Mouse (Mus musculus) ZHBTc4 (cell line): ENCODE data around the gene Fbxw2.
"Not testable (repeated sequence)": the region's sequence is repeated elsewhere in the genome, so short reads cannot be mapped to it uniquely, and the experiment has no call there.

Experiments used
- DNase-seq: peaks from one replicate; pipeline ENCODE4 v3.0.0-alpha.2; 2011; ENCODE audit warnings: low read depth, low spot score

Fbxw2 gene

DNA sequence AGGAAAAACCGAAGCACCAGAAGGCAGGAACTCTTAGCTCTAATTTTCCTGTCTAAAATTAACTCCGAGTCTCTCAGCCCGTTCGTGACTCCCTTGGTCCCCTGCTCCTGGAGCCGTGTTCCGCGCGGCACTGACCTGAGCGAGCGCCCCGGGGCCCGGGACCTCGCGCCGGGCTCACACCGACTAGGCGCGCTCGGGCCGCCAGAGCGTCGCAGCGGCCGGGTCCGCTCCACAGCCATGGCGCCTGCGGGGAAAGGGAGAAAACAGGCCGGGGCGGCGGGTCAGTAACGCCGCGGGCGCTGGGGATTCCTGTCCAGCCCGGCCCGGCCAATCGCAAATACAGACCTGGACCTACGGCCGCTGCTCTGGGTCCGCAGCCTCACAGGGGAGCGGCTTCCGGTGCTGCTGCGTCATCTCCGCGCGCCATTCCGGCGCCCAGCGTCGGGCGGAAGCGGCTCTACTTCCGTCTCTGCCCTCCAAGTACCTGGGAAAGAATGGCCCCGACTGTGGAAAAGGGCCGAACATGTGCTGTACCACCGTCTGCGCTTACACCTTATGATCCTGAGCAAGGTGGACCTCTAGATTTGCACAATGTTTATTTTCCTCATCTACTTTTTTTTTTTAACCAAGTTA is at the start of gene Fbxw2:
Fbxw2 (minus strand) TSS at position 485 of the 633 bp plus-strand sequence.
- peak; percentile 96 for DNase-seq

DNA sequence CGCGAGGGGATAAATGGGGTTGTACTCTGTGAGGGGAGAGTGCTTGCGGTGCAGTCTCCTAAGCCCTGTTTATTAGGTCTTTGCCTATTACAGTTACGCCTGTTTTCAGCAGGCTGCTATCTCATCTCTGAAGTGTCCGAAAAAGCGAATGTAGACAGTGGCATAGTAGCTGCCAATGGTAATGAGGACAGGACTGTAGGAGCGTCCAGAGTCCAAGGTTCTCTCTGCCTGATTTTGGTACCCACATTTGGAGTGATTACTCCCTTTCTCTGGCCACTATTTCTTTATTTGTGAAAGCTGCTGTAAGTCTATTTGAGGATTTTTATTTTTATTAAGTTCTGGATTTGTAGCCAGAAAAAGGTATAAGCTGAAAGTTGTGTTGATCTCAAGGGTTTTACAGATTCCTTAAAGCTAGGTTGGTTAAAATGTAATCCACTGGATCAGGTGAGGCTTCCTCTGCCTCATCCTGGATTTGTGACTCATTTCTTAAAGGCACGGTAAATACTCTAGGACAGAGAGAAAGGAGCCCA is 48.8 kb upstream of the Fbxw2 start, which contains the start of gene Psmd5:
Psmd5 (minus strand) TSS at position 153 of the 530 bp plus-strand sequence.
- DNase-seq = no peak

DNA sequence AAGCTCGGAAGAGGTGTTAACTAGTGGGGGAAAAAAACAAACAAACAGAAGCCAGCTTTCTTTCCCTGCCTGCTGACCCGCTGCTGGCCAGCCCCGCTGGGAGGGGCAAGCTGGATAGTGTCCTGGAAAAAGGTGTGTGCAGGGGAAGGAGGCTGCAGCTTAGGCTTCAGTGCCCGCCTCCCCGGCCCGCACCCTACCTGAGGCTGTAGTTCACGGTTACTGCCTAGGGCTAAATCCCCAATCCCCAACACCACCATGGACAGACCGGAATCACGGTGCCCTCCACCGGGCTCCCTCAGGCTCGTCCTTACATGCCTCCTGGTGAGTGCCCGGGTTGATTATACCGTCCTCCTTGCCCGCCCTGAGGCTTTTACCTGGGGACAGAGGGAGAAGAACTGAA is 48.2 kb upstream of the Fbxw2 start, which contains the start of gene Cutal:
Cutal (plus strand) TSS at position 126 of the 400 bp plus-strand sequence.
- DNase-seq = peak; percentile 20

DNA sequence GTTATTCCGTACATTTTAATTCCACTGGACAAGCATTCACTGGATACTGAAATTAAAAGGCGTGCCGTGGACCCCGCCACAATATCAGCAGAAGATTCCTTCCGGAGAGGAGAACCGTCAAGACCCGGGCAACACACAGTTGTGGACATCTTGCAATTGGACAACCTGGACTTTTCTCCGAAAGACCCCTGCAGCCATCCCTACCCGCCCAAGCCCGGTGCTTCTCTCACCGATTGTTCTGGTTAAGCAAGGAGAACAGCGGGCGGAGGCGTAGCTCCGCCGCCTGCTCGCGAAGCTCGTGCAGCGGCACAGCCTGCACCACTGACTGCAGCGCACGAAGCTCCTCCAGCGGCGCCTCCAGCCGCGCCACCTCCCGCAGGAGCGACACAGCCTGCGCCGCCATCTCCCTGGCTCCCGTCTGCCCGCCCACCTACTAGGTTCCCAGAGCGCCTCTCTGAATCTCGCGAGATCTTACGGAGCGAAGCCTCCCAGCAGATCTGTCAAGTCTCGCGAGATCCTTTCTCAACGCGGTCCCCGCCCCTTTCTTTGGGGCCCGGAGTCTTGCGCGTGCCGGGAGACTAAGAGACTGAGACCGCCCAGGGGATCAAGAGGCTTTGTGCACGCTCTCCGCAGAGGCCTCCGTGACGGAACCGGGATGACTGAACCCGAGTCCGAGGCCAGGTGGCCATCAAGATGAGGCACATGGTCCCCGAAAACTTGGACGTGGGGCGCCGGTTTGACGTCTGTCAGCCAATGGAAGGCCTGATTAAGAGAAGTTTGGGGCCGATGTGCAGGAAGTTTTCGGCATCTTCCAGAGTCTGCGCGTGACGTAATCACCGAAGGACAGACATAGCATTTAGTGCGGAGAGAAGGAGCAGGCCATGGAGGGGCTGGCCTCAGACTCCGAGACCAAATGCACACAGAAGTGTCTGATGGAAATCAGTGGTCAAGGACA is 44.7 kb upstream of the Fbxw2 start:
- DNase-seq = peak; percentile 100

DNA sequence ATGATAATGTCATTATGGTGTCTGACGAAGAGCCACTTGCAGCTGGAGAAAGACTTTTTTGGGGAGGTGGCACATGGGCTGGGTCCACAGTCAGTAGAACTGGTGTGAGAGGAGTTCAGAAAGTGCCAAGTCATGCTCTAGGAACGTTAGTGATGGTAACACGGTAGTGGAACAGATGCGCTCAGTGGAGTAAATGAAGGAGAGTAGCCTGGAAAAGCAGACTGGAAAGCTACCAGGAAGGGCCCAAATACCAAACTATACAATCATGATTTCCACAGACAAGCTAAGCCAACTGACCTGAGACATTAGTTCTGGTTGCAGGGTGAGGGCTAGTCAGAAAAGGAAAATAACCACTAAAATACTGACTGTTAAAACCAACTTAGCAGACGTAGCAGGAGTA is 43.6 kb upstream of the Fbxw2 start:
- DNase-seq = peak; percentile 45

DNA sequence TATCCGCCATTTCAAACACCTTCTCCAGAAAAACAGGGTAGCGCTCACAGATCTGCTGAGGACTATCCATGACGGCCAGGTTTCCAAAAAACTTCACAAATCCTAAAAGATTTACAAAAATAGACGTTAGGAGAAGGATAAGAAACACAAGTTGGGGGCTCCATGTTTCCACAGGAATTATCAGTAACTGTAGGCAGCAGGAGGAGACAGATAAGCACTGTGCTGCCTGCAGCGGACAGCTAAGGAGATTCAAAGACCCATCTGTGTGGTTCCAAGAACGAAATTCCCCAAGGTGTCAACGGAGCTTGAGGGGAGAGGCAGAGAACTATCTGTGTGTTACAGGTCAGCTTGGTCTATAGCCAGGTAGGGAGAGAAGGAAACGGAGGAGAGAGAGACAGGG is 31.6 kb upstream of the Fbxw2 start:
- no peak for DNase-seq

DNA sequence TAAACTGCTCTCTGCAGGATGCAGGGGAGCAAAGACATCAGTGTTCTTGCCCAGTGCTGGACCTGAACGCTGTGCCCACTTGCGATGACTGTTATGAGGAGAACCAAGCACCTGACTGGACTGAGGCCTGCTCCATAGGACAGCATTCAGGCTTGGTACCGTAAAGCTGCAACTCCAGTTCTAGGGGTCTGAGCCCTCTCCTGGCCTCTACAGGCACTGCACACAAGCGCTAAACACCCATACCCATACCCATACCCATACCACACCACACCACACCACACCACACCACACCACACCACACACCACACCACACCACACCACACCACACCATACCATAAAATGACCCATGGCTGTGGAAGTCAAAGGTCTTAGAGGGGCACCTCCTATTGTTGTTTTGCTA is 29.2 kb upstream of the Fbxw2 start:
- DNase-seq = peak; percentile 43

DNA sequence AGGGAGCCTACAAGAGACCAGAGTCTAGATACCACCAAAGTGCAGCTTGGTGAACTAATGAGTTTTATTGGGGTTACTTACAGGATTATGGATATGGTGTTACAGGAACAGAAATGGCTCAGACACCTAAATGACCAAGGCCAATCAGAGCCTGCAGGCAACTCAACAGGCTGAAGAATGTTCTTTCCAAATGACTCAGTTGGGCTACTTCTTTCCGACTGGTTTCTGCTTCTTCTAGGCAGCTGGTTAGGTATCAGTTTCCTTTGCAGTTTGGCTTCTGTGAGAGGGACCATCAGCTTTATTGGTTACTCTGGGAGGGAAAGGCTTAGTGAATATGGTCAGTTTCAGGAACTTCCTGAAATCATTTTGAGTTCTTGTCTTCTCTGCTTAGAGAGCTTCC is 21.6 kb upstream of the Fbxw2 start:
- no peak for DNase-seq

DNA sequence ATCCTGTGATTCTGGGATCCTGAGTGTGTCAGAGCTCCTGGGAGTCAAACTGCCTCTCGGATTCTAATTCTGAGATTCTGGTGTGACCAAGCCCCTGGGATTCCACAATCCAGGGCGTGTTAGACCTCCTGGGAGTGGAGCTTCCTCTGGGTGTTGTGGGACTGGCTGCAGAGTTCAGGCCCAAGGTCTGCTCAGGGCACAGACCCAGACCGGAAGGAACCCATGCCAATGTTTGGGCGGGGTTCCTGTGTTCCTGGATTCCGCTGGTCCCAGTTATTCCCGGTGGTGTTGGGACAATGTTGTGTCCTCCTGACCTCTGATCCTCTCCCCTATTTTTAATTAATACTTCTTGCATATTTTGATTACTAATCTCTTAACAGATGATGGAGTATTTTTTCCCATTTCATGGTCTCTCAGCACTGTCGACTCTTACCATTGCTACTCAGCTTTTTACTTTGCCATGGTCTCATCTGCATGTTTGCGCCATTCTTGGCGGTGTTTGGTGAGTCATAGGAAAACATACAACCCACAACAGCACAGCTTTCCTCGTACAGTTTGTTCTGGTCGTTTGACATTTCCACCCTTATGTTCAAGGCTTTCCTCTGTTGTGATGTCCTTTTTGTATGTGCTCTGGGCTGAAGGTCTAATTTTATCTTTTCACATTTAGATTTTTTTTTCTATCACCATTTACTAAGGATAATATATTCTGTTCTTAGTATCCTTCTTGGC is 17.3 kb upstream of the Fbxw2 start:
- peak; percentile 80 for DNase-seq

DNA sequence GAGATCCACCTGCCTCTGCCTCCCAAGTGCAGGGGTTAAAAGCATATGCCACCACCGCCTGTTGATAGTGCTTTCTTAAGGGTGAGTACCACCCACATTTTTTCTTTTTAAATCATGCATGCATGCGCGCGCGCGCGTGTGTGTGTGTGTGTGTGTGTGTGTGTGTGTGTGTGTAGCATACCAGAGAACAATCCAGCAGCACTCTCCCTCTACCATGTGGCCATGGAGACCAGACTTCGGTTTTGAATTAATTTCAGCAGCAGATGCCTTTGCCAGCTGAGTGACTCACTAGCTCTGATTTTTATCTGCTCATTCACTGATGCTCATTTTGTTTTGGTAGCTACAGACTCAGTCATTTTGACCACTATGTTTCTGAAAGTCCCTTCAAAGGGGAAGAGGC is 15.6 kb upstream of the Fbxw2 start:
- no peak for DNase-seq

DNA sequence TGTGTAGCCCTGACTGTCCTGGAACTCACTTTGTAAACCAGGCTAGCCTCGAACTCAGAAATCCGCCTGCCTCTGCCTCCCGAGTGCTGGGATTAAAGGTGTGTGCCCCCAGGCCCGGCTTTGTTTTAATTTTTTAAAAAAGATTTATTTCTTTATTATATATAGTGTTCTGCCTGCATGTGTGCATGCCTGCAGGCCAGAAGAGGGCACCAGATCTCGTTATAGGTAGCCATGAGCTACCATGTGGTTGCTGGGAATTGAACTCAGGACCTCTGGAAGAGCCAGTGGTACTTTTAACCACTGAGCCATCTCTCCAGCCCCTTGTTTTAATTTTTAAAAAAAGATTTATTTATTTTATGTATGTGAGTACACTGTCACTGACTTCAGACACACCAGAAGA is 14.0 kb upstream of the Fbxw2 start:
- not testable (repeated sequence) for DNase-seq

DNA sequence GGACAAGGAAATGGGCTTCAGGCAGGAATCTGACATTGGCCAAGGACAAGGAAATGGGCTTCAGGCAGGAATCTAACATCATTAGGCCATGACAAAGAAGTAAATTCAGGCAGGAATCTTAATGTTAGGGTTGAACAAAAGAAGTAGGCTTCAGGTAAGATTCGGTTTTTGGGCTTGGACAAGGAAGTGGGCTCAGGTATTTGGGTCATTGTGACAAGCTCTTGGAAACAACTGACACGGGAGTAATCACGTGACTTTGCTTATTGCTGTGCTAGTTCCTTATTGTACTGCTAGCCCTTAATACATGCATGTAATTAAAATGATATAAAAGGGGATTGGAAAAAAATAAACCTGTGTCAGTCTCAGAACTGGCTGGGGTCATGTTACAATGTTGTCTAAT is 9.6 kb upstream of the Fbxw2 start:
- peak; percentile 84 for DNase-seq

DNA sequence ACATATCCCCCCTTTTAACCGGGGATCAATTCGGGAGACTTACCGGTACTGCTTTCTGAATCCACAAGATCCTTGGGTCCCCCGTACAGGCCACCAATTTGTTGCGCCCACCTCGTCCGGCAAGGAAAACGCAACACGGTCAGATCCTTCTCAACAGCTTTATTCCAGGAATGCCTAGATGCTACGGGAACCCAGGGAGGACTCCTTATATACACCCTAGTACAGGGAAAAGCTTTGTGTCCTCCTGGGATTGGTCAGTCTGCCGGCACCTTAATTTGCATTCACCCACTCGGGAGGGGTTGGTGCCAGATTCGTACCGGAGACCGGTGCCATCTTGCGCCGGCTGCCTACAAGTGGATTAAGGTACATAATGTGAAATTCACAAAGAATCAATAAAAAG is 7.5 kb upstream of the Fbxw2 start:
- DNase-seq = no peak

DNA sequence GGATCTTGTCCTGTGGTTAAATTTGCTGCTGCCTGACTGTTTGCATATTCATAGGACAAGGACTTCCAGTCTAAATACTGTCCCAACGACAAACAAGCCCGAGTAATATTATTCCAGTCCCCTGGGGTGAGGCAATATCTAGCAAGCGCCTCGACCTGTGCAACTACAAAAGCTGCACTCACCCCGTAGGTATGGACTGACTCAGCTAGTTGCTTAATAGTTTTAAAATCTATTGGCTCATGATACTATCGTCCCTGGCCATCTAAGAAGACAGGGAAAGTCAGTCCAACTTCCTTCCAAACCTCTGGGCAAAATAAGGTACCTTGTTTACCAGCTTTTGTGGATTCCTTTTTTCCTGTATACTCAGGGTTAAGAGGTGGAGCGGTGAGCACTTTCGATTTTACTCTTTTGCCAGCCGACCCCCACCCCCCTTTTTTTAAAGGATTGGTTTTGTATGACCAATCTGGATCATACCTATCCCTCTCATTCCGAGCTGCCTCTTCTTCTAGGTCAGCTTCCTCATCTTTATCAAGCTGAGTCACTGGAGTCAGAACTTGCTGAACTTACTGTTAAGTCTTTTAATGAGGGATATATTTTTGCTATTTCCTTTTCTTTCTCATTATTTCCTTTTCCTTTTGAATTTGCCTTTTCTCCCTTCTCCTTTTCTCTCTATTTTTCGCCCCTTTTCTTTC is 6.8 kb upstream of the Fbxw2 start, which contains the start of gene Gm34653:
Gm34653 (plus strand) TSS at position 242 of the 692 bp plus-strand sequence.
- DNase-seq = not testable (repeated sequence)

DNA sequence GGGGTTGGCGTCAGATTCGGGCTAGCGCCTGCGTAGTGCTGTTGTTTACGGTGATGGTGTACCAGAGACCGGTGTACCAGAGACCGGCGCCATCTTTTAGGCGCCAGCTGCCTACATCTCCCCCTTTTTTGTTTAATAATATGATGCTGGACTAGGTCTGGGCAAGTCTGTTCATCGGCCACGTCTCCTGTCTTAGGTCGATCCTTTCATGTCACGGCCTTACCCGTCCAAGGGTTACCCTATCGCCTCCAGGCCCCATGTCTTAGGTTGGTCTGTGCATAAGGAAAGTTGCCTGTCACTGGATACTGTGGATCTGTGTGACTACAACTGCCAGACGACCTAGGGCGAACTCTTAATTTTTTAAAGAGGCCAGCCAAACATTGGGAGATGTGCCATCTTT is 4.0 kb upstream of the Fbxw2 start:
- DNase-seq = peak; percentile 66

DNA sequence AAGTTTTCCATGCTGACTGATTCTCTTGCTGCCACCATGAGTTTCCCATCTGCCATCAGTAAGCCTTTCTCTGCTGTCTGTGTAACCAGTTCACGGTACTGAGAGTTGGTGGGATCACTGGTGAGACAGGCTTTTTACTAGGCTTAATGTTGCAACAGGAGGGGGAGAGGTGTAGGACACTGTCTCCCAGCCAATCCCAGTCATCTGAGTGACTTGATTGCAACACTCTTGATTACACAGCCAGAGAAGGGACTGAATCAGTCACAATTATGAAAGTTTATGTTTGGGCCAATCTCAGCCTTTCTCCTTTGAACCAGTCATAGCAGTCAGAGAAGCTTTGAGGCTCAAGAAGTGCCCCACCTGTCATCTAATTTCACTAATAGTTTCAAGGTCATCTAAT is 1.9 kb upstream of the Fbxw2 start:
- no peak for DNase-seq

DNA sequence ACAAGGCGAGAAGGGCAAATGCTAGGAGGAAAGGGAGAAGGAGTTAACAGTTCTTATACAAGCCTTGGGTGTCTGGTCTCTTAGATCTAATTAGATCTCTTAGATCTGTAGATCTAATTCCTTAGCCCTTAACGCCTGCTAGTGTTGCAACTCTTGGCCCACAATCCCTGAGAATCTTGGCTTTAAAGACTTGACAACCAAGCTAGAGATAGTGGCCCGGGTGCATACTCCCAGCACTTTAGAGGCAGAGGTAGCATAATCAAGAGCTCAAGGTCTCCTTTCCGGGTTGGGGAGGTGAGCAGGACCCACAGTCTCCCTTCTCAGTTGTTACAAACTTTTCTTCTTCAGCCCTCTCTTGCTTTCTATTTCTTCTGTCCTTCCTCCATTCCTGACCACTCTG is 1.5 kb upstream of the Fbxw2 start:
- no peak for DNase-seq

DNA sequence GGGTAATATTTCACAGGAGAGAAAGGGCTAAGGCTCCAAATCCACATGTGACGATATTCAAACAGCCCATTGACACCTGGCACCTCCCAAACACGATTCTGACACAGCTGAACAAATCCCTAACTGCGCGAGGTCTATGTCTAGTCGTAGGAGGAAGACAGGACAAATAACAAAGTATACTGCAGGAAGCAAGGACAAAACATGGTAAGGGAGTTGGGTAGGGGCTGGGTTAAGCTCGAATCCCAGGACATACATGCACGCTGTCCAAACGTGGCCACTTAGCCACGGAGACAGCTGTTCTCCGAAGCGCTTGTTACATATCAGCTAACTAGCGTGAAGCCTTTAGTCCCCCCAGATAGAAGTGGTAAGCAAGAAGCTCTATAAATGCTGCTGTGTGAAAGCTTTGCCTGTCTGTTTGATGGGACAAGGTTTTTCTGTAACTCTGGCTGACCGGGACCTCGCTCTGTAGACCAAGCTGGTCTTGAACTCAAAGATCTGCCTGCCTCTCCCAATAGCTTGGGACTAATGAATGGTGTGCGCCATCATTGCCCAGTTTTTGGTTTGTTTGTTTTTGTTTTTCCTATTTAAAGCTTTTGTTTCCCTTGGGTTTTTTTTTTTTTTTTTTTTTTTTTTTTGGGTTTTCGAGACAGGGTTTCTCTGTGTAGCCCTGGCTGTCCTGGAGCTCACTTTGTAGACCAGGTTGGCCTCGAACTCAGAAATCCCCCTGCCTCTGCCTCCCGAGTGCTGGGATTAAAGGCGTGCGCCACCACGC is 535 bp upstream of the Fbxw2 start:
- no peak for DNase-seq

DNA sequence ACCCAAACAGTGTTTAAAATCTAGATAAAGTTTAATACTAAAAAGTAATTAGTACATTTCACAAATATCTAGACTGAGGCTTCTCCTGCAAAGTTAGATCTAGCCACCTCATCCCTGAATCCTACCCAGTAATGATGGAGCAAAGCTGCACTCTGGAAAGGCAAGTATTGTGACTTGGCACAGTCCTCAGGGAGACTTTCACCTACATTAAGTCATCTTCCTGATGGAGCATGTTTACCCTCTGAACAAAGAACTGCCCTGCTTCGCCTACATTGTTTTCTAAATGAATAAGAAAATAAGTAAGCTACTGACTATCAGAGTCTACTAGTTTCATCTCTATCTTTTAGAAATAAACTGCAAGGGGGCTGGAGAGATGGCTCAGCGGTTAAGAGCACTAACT is 7.6 kb downstream of the Fbxw2 start:
- DNase-seq = no peak

DNA sequence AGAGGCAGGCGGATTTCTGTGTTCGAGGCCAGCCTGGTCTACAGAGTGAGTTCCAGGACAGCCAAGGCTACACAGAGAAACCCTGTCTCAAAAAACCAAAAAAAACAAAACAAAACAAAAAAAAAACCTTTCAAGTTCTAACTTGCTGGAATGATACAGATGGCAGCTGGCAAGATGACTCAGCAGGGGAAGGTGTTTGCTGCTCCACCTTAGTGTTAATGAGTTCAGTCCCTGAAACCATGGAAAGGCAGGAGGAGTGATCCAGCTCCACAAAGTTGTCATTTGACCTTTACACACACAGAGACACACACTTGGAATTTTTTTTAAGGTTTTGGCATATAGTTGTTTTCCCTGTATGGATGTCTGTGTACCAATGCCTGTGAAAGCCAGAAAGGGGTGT is 10.2 kb downstream of the Fbxw2 start:
- DNase-seq = peak; percentile 33
